Mouse (Mus musculus): ENCODE measurements around the gene Pip5k1b.

Gene Pip5k1b

GRCm38 (mm10) chr19:24514661-24515642 lies 40.7 kb downstream of the Pip5k1b start:
- DNase-seq, result no peak

- DNase-seq, result no peak
Observed at GRCm38 (mm10) chr19:24513105-24513843, 42.4 kb downstream of the Pip5k1b start.

GRCm38 (mm10) chr19:24511939-24512338 lies 43.7 kb downstream of the Pip5k1b start:
- DNase-seq, result no peak

GRCm38 (mm10) chr19:24509391-24509790 lies 46.3 kb downstream of the Pip5k1b start:
- no peak for DNase-seq

DNA sequence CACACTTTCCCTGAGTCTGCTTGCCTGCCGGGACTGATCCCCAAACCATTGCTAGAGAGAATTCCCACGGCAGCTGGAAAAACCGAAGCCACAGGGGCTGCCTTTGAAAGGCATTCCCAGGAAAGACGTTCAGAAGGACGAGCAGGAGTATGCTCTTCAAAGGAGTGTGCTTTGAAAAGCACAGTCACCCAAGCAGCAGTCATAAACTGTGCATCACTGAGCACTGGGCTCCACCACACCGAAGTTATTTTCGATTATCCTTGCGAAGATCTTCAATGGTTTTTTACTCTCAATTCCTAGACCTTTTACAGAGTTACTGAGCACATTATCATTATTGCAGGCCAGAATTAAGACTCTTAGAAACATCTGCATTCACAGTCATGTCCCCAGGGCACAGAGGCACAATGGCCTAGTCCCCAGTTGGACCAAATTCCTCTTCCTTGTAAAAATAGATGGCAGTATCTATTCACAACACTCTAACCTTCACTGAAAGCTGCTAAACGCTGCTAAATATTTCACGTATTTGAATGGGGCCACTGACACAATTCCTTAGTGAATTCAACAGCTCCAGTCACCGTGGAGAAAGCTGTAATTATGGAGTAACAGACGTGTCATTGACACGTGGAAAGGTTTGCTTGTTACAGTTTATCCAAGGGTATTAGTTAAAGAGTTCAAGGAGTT lies 47.4 kb downstream of the Pip5k1b start:
- DNase-seq, result no peak

GRCm38 (mm10) chr19:24502736-24503421 lies 52.8 kb downstream of the Pip5k1b start:
- DNase-seq, result no peak

DNA sequence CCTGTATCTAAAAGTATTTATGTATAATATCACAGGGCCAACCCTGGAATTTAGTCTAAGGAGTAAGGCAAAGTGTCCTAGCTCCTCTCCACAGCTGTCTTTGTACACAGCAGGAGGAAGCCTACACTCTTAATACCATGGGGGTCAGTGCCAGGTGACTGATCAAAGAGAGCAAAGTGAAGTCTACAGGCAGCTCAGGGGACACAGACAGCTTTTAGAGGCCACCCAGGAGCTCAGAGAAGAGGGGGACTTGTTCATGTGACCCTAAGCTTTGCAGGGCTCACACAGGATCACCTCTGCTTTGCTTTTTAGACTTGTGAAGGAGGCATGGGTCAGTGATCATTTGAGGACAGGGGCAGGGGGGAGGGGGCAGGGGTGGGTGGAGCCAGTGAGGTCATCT lies 54.1 kb downstream of the Pip5k1b start:
- no peak for DNase-seq

DNA sequence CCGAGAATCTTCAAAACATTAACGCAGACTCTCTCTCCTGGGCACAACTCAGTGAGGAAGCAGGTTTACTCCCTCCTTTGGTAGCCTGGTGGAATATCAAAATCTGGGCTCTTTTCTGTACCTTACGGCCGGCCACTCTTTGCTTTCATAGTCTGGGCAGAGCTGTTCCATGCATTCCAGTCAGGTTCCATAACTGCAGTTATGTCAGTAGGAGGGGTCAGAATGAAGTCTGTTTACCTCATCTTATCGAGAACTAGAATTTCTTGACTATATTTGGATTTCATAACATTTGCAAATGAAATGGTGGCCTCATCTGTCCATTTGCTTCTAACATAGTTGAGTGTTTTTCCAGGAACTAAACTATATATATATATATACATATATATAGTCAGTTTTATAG lies 55.2 kb downstream of the Pip5k1b start:
- DNase-seq, result no peak

- DNase-seq, result no peak
Observed at GRCm38 (mm10) chr19:24499291-24499690, 56.4 kb downstream of the Pip5k1b start.

DNA sequence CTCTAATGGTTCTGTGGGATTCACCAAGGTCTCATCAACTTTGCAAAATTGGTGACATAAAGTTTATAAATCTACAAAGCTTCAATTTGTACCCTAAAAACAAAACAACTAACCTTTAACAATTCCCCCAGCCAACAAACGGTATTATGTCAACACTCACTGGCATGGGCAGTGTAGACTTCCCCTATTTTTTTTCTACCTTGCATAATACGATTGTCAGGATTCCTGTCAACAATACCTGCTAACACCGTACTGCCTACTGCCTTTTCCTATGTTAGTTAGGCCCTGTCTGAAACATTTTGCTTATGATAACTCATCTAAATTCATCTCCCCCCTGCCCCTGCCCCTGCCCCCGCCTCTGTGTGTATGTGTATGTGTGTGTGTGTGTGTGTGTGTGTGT lies 61.8 kb downstream of the Pip5k1b start:
- no peak for DNase-seq

DNA sequence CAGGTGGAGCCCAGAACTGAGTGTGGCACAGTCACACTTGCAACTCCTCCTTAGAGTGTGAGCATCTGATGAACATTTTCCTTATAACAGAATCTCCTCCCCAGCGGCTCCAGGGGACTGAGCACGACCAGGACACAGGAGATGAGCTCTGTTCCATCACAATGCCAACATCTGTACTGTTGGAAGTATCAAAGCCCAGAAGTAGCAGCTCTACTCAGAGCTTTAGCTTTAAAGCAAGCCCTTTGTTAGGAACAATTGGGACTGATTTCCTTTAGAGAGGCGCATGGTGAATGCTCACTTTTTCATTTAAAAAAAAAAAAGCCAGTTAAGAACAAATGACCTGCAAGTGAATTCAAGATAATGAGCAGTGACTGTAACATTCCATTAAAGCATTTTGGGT lies 63.8 kb downstream of the Pip5k1b start:
- no peak for DNase-seq

- DNase-seq, result no peak
Observed at GRCm38 (mm10) chr19:24490275-24490674, 65.4 kb downstream of the Pip5k1b start.

DNA sequence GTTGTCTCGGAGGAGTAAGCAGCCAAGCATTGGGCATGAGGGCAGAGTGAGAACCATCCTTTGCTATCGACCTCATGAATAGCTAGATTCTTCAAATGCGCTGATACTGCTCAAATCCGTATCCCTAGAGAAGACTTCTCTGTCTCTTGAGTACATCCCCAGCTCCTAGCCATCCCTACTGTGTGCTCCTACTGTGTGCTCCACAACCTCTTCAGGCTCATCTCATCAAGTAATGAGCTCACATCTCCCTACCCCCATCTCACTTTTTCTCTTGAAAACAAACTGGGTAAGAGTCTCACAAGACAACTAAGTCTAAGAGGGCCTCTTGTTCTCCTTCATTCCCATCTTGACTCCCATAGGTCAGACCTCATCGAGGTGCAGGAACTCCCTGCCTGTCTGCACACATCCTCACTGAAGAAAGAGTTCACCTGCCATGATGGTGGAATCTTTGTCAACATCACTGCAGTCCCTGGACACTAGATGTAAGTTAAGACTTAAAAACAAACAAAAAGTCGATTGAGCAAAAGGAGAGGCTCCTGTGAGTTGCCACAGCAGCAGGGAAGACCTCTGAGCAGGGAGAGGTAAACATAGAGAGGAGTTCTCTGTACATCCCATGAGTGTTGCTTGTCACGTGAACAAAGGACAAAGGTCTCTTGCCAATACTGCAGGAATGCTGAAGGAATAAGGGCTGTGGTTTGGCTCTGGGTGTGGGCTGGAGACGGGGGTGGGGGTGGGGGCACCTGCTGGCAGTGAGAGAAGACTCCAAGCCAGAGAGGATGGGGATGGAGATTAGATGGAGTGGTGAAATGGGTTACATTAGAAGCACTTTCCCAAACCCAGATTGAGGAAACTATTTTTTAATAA lies 69.0 kb downstream of the Pip5k1b start:
- no peak for DNase-seq

DNA sequence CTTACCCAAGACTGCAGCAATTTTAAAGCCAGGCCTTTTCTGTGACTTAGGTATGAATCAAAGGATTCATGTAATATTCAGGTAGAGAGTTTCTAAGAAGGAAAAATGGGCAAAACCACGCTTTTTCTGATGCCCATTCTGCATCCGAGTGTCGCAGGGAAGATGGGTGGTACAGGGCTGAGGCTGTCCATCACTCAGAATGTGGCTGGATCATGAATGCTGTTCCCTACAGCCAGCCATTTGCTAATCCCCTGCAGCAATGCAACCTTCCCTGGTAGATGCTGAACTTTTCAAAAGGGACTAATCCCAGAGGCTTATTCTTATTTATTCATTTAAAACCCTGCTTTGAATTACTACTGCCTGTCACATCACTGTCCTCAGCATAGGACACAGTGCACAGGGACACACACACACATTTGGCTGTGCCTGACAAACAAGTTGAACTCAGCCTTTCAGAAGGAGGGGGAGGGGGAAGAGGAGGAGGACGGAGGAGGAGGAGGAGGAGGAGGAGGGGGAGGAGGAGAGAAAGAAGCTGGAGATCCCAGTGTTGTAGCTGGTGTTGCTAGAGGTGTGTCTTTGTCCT lies 71.0 kb downstream of the Pip5k1b start:
- no peak for DNase-seq

DNA sequence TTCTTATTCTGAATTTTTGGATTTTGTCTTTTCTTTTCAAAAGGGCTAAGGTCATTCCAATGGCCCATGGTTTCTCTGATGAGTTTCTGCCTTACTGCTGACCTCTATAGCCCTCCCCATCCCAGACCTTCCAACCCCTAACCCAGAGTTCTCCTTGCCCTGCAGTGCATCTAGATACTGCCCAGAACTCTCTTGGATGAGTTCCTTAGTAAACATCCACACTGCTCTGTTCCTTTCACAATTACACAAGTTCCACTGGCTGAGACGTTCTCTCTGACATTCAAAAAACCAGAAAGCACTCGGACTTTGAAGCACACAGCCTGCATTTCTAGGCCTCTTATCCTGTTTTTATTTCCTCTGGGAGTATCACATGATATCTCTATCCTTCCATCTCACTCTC lies 74.8 kb downstream of the Pip5k1b start:
- no peak for DNase-seq

DNA sequence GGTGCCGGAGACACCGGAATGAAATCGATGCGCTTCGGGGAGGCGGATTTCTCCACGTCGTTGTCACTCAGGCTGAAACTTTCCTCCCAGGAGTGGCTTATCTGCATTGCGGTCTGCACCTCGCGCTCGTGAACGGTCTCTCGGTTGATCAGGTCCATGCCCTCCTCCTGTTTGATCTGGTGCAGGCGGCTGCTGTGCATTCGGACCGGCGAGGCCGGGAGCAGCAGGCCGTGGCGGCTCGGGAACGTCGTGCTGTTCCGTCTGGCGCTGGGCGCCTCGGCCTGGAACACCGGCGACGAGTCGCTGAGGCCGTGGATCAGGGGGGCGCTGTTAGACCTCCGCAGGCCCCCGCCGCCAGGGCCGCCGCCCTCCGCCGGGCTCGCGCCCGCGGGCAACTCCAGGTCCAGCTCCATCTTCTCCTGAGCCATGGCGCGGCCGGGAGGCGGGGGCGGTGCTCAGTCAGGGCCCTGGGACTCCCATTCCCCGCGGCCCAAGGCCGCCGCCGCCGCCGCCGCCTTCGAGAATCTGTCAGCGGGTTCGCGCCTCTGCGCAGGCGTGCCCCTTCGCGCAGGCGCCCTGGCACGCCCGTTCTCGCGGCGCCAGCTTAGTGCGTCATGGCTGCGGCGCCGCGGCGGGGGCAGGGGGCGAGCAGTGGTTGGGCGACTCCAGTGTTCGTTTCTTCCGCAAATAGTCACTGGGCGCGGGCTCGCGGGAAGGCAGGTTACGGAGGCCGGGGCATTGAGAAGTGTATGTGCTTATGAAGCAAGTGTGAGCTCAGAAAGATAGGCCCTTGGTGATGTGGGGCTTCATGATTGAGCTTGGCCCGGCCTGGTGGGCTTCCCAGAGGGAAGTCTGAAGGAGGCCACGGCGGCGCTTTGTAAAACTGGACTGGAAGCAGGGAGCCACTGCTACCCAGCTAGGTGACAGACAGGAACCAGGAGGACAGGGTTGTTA lies 78.5 kb downstream of the Pip5k1b start, which contains the start of gene Fam122a:
Gene Fam122a, minus strand, starts transcription at position 428 of the 954 bp plus-strand sequence.
- peak; percentile 94 for DNase-seq

DNA sequence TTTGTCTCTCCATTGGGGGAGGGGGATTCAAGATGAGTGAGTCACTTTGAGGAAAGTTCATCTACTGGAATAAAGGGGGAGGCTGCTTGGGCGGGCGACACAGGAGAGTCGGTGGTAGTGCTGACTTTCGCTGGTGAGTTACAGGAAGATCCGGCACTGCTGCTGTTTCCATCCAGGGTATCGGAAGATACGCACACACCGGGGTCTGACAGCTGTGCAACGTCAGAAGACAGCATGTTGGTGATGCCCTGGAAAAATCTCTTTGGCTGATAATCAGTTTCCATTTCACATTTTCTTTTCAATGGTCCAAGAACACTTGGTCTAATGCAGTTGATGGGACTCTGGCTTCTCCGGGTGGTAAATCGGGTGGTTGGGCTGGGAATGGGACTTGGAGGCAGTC lies 79.2 kb downstream of the Pip5k1b start:
- no peak for DNase-seq

GRCm38 (mm10) chr19:24475281-24475680 lies 80.4 kb downstream of the Pip5k1b start:
- DNase-seq, result no peak

DNA sequence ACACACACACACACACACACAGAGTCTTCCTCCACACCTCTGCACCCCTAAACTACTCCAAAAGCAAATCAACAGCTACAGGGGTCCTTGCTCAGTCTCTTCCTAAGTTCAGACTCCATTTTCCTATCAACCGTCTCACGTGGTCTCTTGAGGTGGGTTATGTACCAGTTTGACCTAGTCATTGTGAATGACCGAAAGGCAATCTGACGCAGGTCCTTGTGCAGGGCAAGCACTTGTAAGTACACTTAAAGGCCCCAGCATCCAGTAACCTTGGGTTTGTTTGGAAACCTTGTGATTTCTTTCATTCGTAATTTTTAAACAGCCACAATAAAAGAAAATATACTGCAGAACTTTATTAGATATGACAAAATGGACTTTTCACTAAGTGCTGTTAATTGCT lies 83.2 kb downstream of the Pip5k1b start:
- DNase-seq, result no peak

DNA sequence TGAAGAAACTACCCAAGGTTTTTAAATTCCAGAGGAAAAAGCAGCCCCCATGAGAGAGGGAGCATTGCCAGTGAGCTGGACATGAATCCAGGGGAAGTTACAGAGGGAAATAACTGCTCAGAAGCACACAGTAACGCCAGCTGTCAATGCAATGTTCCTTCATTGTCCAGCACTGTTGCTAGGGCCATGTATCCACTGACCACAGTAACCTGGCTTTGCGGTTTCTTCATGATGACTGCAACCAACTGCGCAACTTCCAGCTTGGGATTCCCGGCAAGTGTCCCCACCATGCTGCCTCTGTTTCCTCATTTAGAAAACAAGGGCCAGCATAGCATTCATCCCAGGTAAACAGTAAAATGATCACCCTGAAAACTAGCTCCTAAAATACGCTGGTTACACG lies 84.1 kb downstream of the Pip5k1b start:
- DNase-seq, result no peak

All from right cerebral cortex, postnatal 25 days (tissue).